Mouse (Mus musculus): ENCODE results near the gene Ciz1.

DNA sequence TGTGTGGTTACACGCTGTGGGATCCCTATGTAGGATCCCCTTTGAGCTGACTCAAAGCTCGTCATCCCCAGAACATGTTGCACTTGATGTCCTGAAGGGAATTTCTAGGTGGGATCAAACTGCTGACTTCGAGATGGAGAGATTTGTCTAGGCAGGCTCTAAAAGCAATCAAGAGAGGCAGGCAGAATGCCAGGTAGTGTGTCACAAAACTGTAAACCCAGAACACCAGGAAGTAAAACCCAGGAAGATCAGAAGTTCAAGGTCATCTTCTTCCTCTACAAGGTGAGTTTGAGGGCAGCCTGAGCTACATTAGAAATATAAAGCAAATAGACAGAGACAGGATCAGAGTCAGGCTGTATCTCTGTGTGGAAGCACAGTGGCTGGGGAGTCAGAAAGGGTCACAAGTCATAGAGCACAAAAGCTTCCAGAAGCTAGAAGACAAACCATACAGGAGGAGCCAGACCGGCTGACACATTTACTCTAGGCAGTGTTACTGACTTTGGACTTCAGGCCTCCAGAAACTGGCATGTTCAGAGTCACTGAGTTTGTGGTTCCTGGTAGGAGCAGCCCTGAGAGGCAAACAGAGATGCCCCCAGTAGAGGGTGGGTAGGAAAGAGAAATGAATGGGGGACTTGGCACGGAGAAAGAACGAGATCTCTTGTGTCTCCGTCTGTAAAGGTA lies 55.2 kb downstream of the Ciz1 start:
- no peak for TF ChIP-seq CTCF (IDR thresholded peaks at IDR 0.05; ENCODE audit: borderline replicate concordance, extremely low read depth, insufficient read depth, insufficient read length)
- TF ChIP-seq POLR2A (IDR thresholded peaks at IDR 0.05; ENCODE audit: borderline replicate concordance, extremely low read depth, insufficient read depth, insufficient read length, poor library complexity, severe bottlenecking): no peak

All from brain, embryonic 14.5 days (tissue).